Mouse (Mus musculus) forebrain, embryonic 14.5 days (tissue): ENCODE measurements around the gene Olfr547. TPM values are rescaled to one million over a fixed set of nuclear protein-coding genes. Genes with fewer than 3 reads are reported as not detected.

ENCODE experiments used
- ATAC-seq: fragments of 200-750 bp; cut with Nextera tagmentation; 2 replicates; pipeline ENCODE4 v1.8.0; 2017; ENCODE audit warnings: mild to moderate bottlenecking, moderate library complexity
- DNase-seq: peaks from one replicate; pipeline ENCODE4 v3.0.0-alpha.2; 2015; ENCODE audit warnings: low spot score
- H3K27ac ChIP-seq: fragments of 300-500 bp; sonication (generic); 2 replicates; pipeline ENCODE4 v1.5.1; 2014; ENCODE audit warnings: low read depth, mild to moderate bottlenecking, control low read depth, low read length, moderate library complexity
- H3K27me3 ChIP-seq: fragments of 300-500 bp; sonication (generic); replicated peaks from 2 replicates; pipeline ENCODE4 v1.6.1; 2014; ENCODE audit warnings: low read length, control low read depth, mixed read lengths; ENCODE audit not compliant: control insufficient read depth, insufficient read depth
- H3K36me3 ChIP-seq: fragments of 300-500 bp; sonication (generic); 2 replicates; pipeline ENCODE4 v1.6.1; 2014; ENCODE audit warnings: low read length, control low read depth; ENCODE audit not compliant: control insufficient read depth, insufficient read depth
- H3K4me1 ChIP-seq: fragments of 300-500 bp; sonication (generic); 2 replicates; pipeline ENCODE4 v1.6.1; 2014; ENCODE audit warnings: antibody characterized with exemption, low read length, control low read depth; ENCODE audit not compliant: control insufficient read depth, insufficient read depth
- H3K4me2 ChIP-seq: fragments of 300-500 bp; sonication (generic); 2 replicates; pipeline ENCODE4 v1.6.1; 2014; ENCODE audit warnings: mild to moderate bottlenecking, control low read depth, low read length
- H3K4me3 ChIP-seq: fragments of 300-500 bp; sonication (generic); 2 replicates; pipeline ENCODE4 v1.5.1; 2014; ENCODE audit warnings: low read depth, low read length, control low read depth
- H3K9ac ChIP-seq: fragments of 300-500 bp; sonication (generic); 2 replicates; pipeline ENCODE4 v1.6.1; 2014; ENCODE audit warnings: mild to moderate bottlenecking, low read length, control low read depth, moderate library complexity
- H3K9me3 ChIP-seq: fragments of 300-500 bp; sonication (generic); replicated peaks from 2 replicates; pipeline ENCODE4 v1.6.1; 2016; ENCODE audit warnings: low read length, control low read depth, mixed read lengths; ENCODE audit not compliant: control insufficient read depth
- WGBS: fragments of 180-500 bp; shearing (Covaris S2); extraction: QIAGEN DNeasy Blood & Tissue Kit; methylation state at CpG from one replicate; pipeline ENCODE4 v1.1.7; 2014; 5-methylcytosine and 5-hydroxymethylcytosine counted together
- polyA plus RNA-seq: library from polyadenylated mRNA; unstranded; fragments of >200 nt; fragmentation: Nextera tagmentation; extraction: Ambion mirVana; gene quantifications from 2 replicates; pipeline ENCODE4 v1.2.1, GENCODE M21; 2014

Gene Olfr547
- polyA plus RNA-seq, 1 experiment from 2014 or later, result not detected

DNA sequence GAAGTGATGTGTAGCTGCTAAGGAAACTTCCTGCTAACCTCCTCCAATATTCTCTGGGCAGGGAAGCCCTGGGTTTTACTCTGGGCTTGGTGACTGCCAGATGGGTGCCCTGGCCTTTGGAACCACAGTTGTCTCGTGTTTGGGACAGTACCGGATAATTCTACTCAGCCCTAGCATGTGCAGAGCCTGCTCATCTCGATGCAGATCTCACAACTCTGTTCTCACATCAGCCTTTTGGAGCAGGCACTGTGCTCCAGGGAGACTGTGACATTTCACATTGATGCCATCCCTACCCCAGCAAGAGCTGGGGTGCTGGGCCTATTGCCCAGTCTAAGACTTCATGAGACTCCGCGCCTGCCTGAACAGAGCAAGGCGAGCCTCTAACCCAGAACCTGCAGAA lies 25.9 kb upstream of the Olfr547 start:
- no peaks in the 10 kb centered on the region for H3K4me1 ChIP-seq
- H3K4me2 ChIP-seq, result no peak overlapping the region
- H3K36me3 ChIP-seq, result no peaks in the 10 kb centered on the region
- no peak overlapping the region for H3K9ac ChIP-seq
- no peak overlapping the region for H3K4me3 ChIP-seq
- H3K27ac ChIP-seq, result no peak overlapping the region
- ATAC-seq (no peak), DNase-seq (no peak)
- 81% methylated on average over 6 of the region's 6 CpGs for WGBS
- peaks cover 2% of the 10 kb centered on the region; the same call in 1 of the 2 replicates for H3K27me3 ChIP-seq
- H3K9me3 ChIP-seq, result no peaks in the 10 kb centered on the region

DNA sequence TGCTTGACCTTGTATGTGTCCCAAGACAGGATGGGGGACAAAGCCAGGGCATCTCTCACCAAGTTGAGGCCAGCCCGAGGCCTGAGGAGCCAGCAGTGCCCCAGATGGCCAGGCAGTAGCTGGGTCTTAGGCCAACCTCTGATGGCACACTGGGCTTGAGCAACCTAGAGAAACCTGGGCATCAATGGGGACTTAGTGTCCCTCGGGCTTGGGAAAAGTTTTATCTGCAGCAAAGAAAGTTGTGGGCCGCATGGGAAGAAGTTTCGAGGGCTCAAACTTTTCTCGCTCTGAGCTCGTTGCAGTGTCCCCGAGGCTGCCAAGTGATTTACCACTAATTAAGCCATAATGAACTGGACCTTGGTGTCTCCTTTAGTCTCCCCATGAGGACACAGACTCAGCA lies 24.8 kb upstream of the Olfr547 start:
- Histone ChIP-seq H3K27ac (no peak overlapping the region), H3K36me3 (no peaks in the 10 kb centered on the region), H3K4me3 (no peak overlapping the region), H3K27me3 (peaks cover 10% of the 10 kb centered on the region; the same call in 1 of the 2 replicates), H3K9me3 (no peaks in the 10 kb centered on the region), H3K4me1 (no peaks in the 10 kb centered on the region), H3K9ac (no peak overlapping the region), H3K4me2 (no peak overlapping the region)
- no peak for DNase-seq
- ATAC-seq, result no peak
- 61% methylated on average over 7 of the region's 7 CpGs for WGBS

DNA sequence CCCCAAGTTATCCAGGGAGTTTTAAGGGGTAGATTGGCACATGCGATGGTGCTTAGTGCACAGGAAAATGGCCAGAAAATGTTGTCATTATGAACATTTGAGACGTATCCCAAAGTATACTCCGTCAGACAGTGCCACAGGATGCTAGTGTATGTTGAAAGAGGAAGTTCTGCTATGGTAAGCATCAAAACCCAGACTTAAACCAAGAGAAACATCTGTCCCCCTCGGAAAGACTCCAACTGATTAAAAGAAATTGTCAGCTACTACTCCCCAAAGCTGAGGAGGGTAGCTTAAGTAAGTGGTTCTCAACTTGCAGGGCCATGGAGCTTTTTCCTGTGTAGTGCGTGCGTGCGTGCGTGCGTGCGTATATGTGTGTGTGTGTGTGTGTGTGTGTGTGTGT lies 22.6 kb upstream of the Olfr547 start:
- 93% methylated on average over 10 of the region's 10 CpGs for WGBS
- no peaks in the 10 kb centered on the region for H3K9me3 ChIP-seq
- no peak for DNase-seq

DNA sequence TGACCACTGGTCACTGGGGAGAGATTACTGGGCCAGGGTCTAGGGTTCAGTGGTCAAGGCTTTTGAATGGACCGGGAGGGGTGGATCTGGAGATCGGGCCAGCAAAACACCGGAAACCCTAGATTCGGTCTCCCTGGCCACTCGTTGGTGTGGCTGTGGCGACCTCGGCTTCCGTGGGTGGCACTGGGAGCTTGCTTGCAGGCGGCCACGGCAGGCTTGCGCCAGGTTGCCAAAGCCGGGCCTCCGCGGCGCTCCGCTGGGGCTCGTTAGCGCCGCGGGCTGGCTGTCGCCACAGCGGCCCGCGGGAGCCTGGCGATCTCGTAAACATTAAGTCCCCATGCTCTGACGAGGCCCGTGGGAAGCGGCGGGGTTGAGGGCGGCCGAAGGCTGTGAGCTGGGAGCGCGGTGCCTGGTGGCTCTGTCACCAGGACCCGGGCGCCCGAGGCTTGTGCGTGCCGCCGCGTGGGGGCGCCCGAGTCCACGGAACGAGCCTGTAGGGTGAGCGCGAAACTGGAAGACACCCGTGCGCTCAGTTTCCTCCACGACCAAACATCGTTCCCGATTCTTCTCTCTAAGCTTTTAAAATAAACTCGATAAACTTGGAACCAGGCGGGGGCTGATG lies 21.6 kb upstream of the Olfr547 start:
- Histone ChIP-seq H3K36me3 (no peaks in the 10 kb centered on the region), H3K9me3 (no peaks in the 10 kb centered on the region), H3K4me2 (peak overlapping the region; percentile 85), H3K27me3 (peaks cover 10% of the 10 kb centered on the region; the same call in 1 of the 2 replicates), H3K4me1 (0 out of 2 replicates have a peak, but pooled peaks cover 5% of the 10 kb centered on the region), H3K27ac (0 out of 2 replicates have a peak overlapping the region, but pooled peaks have one; percentile 14), H3K9ac (peak overlapping the region; percentile 73), H3K4me3 (peak overlapping the region; percentile 43)
- DNase-seq (peak; percentile 90), ATAC-seq (peak; percentile 95)
- under 1% methylated on average over 53 of the region's 54 CpGs for WGBS

More for the DNA sequence above, 22.6 kb upstream of the Olfr547 start:
- ATAC-seq, result no peak
- H3K36me3 ChIP-seq, result no peaks in the 10 kb centered on the region
- H3K4me2 ChIP-seq, result no peak overlapping the region
- H3K9ac ChIP-seq, result no peak overlapping the region
- no peak overlapping the region for H3K4me3 ChIP-seq
- H3K27ac ChIP-seq, result no peak overlapping the region
- H3K4me1 ChIP-seq, result 0 out of 2 replicates have a peak, but pooled peaks cover 3% of the 10 kb centered on the region
- H3K27me3 ChIP-seq, result peaks cover 10% of the 10 kb centered on the region; the same call in 1 of the 2 replicates

DNA sequence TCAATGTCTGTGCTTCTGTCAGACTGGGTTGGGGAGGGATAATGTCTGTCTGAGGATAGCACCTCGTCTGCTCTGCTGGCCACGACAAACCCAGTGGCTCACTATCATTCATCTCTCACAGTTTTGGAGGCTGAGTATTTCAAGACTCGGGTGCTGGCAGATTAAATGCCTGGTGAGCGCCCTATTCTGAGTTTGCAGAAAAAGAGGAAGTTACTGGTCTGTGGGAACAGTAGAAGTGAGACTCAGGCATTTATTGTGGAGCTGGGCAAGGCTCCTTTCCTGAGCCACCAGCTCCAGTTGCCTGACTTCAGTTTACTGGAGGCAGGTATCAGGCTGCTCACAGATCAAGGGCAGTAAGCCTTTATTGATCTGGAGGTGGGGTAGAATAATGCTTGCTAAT lies 20.4 kb upstream of the Olfr547 start:
- no peaks in the 10 kb centered on the region for H3K9me3 ChIP-seq
- no peaks in the 10 kb centered on the region for H3K36me3 ChIP-seq
- no peak overlapping the region for H3K9ac ChIP-seq
- no peak overlapping the region for H3K27ac ChIP-seq
- DNase-seq (no peak), ATAC-seq (no peak)
- 0 out of 2 replicates have a peak, but pooled peaks cover 5% of the 10 kb centered on the region for H3K4me1 ChIP-seq
- H3K27me3 ChIP-seq, result peaks cover 10% of the 10 kb centered on the region; the same call in 1 of the 2 replicates
- no peak overlapping the region for H3K4me3 ChIP-seq
- no peak overlapping the region for H3K4me2 ChIP-seq
- WGBS, result 81% methylated on average over 4 of the region's 4 CpGs

DNA sequence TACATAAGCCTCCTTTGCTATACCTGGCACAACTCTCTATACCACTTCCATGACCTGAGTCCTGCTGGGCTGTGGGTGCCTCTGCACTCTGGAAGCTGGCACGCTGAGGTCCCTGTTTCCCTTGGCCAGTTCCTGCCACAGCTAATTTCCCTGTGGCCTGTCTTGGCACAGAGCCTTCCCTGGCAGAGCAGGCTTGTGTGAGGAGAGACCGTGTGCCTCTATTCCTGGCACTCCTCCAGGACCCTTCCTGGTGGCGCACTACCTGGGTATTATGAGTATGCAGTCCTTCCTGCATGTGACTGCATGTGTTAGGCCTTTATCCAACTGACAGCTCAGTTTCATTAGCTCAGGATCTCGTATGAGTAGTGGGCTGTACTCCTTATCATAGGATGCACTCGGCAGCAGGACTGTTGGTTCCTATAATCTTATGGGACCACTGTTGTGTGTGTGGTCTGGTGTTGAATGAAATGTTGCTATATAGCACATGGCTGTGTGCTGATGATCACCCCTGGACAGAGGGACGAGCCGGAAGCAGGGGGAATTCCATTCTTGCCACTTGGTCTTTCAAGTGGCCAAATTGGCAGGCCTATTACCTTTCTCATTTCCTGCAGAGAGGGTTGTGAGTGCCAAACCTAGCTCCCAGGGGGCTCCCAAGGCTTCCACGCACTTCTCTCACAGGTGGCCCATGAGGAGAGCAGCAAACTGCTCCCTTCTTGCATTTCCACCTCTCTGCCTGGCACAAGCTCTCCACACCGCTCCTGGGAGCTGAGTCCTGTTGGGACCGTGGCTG lies 18.1 kb upstream of the Olfr547 start:
- Histone ChIP-seq H3K9ac (no peak overlapping the region), H3K4me1 (0 out of 2 replicates have a peak, but pooled peaks cover 5% of the 10 kb centered on the region), H3K36me3 (no peaks in the 10 kb centered on the region), H3K27me3 (peaks cover 10% of the 10 kb centered on the region; the same call in 1 of the 2 replicates), H3K9me3 (no peaks in the 10 kb centered on the region), H3K27ac (no peak overlapping the region), H3K4me3 (no peak overlapping the region), H3K4me2 (no peak overlapping the region)
- 51% methylated on average over 10 of the region's 10 CpGs for WGBS
- ATAC-seq (no peak), DNase-seq (peak; percentile 55)

DNA sequence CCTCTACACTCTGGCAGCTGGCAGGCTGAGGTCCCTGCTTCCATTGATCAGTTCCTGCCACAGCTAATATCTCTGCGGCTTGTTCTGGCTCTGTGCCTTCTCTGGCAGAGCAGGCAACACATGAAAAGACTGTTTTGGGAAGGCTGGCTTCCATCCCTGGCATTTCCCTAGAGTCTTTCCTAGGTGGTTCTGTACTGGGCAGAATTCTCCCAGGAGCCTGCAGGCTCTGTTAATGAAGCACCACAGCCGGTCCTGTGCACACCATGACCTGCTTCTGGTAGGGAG lies 17.6 kb upstream of the Olfr547 start:
- Histone ChIP-seq H3K9me3 (no peaks in the 10 kb centered on the region), H3K9ac (no peak overlapping the region), H3K27me3 (peaks cover 10% of the 10 kb centered on the region; the same call in 1 of the 2 replicates), H3K36me3 (no peaks in the 10 kb centered on the region), H3K4me1 (0 out of 2 replicates have a peak, but pooled peaks cover 5% of the 10 kb centered on the region), H3K4me2 (no peak overlapping the region), H3K4me3 (no peak overlapping the region), H3K27ac (no peak overlapping the region)
- no peak; the same call in 1 of the 2 replicates for ATAC-seq
- DNase-seq, result peak; percentile 70
- WGBS, result 53% methylated on average over 2 of the region's 2 CpGs

DNA sequence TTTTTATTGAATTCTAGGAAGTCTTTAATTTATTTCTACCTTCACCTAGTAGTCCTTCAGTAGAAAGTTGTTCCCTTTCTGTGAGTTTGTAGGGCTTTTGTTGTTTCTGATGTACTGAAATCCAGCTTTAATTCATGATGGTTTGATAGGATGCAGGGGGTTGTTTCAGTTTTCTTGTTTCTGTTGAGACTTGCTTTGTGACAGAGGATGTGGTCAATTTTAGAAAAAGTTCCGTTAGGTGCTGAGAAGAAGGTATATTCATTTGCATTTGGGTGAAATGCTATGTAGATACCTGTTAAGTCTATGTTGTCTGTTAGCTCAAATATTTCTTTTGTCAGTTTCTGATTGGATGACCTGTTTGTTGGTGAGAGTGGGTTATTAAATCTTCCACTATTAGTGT lies 5.5 kb upstream of the Olfr547 start:
- 83% methylated on average over 1 of the region's 1 CpGs for WGBS
- H3K27ac ChIP-seq, result no peak overlapping the region
- no peak for DNase-seq

DNA sequence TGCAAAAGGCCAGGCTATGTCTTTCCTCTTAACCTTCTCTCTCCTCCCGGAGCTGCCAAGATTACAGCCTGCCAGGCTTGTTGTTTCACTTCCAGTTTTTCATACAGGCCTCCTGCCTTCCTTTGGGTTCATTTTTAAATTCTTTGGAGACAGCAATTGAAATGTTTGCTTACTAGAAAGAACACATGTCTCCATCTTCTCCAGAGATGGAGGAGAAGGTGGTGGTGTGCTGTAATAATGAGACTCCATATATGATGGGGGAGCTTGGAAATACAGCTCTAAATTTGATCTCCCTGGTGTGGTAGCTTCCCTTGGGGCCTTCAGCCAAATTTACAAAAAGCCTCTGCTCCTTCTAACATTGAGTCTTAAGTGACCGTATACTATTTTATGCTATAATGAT lies 6.0 kb downstream of the Olfr547 start, which contains the start of gene Olfr548-ps1:
Gene Olfr548-ps1 (plus strand): TSS at position 301 of the 400 bp plus-strand sequence.
- Histone ChIP-seq H3K9me3 (no peaks in the 10 kb centered on the region), H3K36me3 (no peaks in the 10 kb centered on the region), H3K4me1 (no peaks in the 10 kb centered on the region), H3K4me3 (no peak within 1 kb of the TSS), H3K27me3 (no peaks in the 10 kb centered on the region), H3K4me2 (no peak within 1 kb of the TSS), H3K27ac (no peak within 1 kb of the TSS), H3K9ac (no peak within 1 kb of the TSS)
- DNase-seq, result no peak
- WGBS, result 90% methylated on average over 2 of the region's 2 CpGs
- ATAC-seq, result no peak

More for the DNA sequence above, 5.5 kb upstream of the Olfr547 start:
- ATAC-seq, result no peak
- H3K4me3 ChIP-seq, result no peak overlapping the region
- no peaks in the 10 kb centered on the region for H3K27me3 ChIP-seq
- H3K36me3 ChIP-seq, result no peaks in the 10 kb centered on the region
- H3K9me3 ChIP-seq, result no peaks in the 10 kb centered on the region
- no peak overlapping the region for H3K4me2 ChIP-seq
- no peak overlapping the region for H3K9ac ChIP-seq
- no peaks in the 10 kb centered on the region for H3K4me1 ChIP-seq
